ENCODE assay signal across 30 mouse cellular contexts in genomic region chr17:12921073-12921472, GRCm38 (mm10). TPM values are rescaled to one million over a fixed set of nuclear protein-coding genes. Genes with fewer than 3 reads are reported as not detected.
DNase-seq lines count a peak whose midpoint lies in the region; ATAC-seq and TF ChIP-seq lines count a peak whose summit lies in the region.
"Had no signal": no experiment of that assay in that cellular context is flagged by ENCODE, and none has a peak within 500 bp of the region (broad histone marks: within the 10 kb centered on the region; RNA-seq: fewer than 3 reads in every experiment).

No protein-coding gene starts in this region.

- no peak; a peak in 1 of 4 replicates for TF ChIP-seq EP300 in MEL (IDR thresholded peaks at IDR 0.05; ENCODE audit: low read depth in 1 of 2, low read length in 2 of 2)
- no peak for TF ChIP-seq EP300 in heart, adult 2 months (IDR thresholded peaks at IDR 0.05; ENCODE audit: insufficient read depth, low read depth, low read length)

- H3K4me3 ChIP-seq in spleen, adult 2 months (ENCODE audit: extremely low read depth, insufficient read depth, insufficient read length) = no peak overlapping the region
- H3K4me3 ChIP-seq in MEL (ENCODE audit: control insufficient read depth in 1 of 2, insufficient read depth in 1 of 2, low read depth in 2 of 2, low read length in 2 of 2) = no peak overlapping the region
- no peak overlapping the region for H3K4me3 ChIP-seq in heart, adult 2 months
- H3K4me3 ChIP-seq: embryonic facial prominence, embryonic 10.5 days; embryonic facial prominence, embryonic 15.5 days; forebrain, embryonic 12.5 days; hindbrain, embryonic 13.5 days; midbrain, embryonic 10.5 days; neural tube, embryonic 13.5 days had no signal

- no peaks in the 10 kb centered on the region; the same call in 1 of the 2 replicates for H3K4me1 ChIP-seq in spleen, adult 2 months (ENCODE audit: control insufficient read depth, insufficient read depth, insufficient read length)
- peaks cover 0 to 3% of the 10 kb centered on the region in 2 experiments; a peak in 2 of 4 replicates for H3K4me1 ChIP-seq in MEL (ENCODE audit: control insufficient read depth in 1 of 2, insufficient read depth in 2 of 2, low read length in 2 of 2)
- H3K4me1 ChIP-seq in heart, adult 2 months (ENCODE audit: control insufficient read depth, insufficient read depth, low read length) = no peaks in the 10 kb centered on the region

- no peak for TF ChIP-seq CTCF in spleen, adult 2 months (IDR thresholded peaks at IDR 0.05; ENCODE audit: extremely low read depth, insufficient read depth, insufficient read length, insufficient replicate concordance)
- no peak for TF ChIP-seq CTCF in MEL (IDR thresholded peaks at IDR 0.05 in 2 of 3, conservative IDR thresholded peaks at IDR 0.05 in 1 of 3; ENCODE audit: control insufficient read depth in 1 of 3, insufficient read depth in 1 of 3, low read depth in 2 of 3, low read length in 3 of 3, poor library complexity in 1 of 3, severe bottlenecking in 1 of 3)
- no peak for TF ChIP-seq CTCF in heart, adult 2 months (IDR thresholded peaks at IDR 0.05)

- TF ChIP-seq RAD21 in MEL (IDR thresholded peaks at IDR 0.05; ENCODE audit: low read depth, low read length) = no peak

- DNase-seq in spleen, adult 2 months (ENCODE audit: low read depth in 1 of 2, low spot score in 2 of 2) = peak; percentile 17 to 41
- no peak for DNase-seq in spleen, postnatal 10 days (ENCODE audit: low spot score in 2 of 2)
- DNase-seq in MEL (ENCODE audit: low read depth, low spot score) = peak; percentile 58
- no peak for DNase-seq in adrenal gland, adult 18-20 months (ENCODE audit: low spot score in 2 of 2)
- DNase-seq in layer of hippocampus, postnatal 25 days (ENCODE audit: extremely low spot score in 1 of 2, low spot score in 1 of 2) = no peak
- DNase-seq in heart, adult 2 months = no peak
- DNase-seq: adrenal gland, postnatal 14 days; cerebellum, adult 18-20 months; cerebellum, postnatal 10 days; forebrain, postnatal 0 days; gastrocnemius, postnatal 10 days; heart, adult 11 months; heart, postnatal 36 days; kidney, adult 9 months; kidney, postnatal 10 days; liver; lung, postnatal 4 days; right cerebral cortex, postnatal 14 days; thymus, postnatal 4 days had no signal

- WGBS in spleen, adult 2 months = 49% methylated on average over 1 of the region's 1 CpGs
- 86% methylated on average over 1 of the region's 1 CpGs for WGBS in heart, adult 2 months

- no peaks in the 10 kb centered on the region for H3K27me3 ChIP-seq in spleen, adult 2 months (ENCODE audit: control insufficient read depth, insufficient read depth, low read length)
- H3K27me3 ChIP-seq in MEL (ENCODE audit: control insufficient read depth in 1 of 2, insufficient read depth in 2 of 2, low read length in 2 of 2) = no peaks in the 10 kb centered on the region
- no peaks in the 10 kb centered on the region for H3K27me3 ChIP-seq in heart, adult 2 months (ENCODE audit: control insufficient read depth, insufficient read depth, low read length)
- H3K27me3 ChIP-seq: embryonic facial prominence, embryonic 15.5 days; forebrain, embryonic 12.5 days; hindbrain, embryonic 13.5 days; neural tube, embryonic 13.5 days; Patski had no signal

- no peaks in the 10 kb centered on the region for H3K9me3 ChIP-seq in MEL (replicated peaks; ENCODE audit: insufficient read depth, low read length)
- H3K9me3 ChIP-seq: embryonic facial prominence, embryonic 10.5 days; embryonic facial prominence, embryonic 15.5 days; forebrain, embryonic 12.5 days; G1E; hindbrain, embryonic 13.5 days; midbrain, embryonic 10.5 days; neural tube, embryonic 13.5 days had no signal

- no peak overlapping the region for H3K9ac ChIP-seq in MEL (ENCODE audit: control insufficient read depth, low read depth, low read length, poor library complexity, severe bottlenecking)
- H3K9ac ChIP-seq in heart, adult 2 months (ENCODE audit: low read depth, low read length) = no peak overlapping the region
- H3K9ac ChIP-seq: embryonic facial prominence, embryonic 15.5 days; forebrain, embryonic 12.5 days; forebrain, postnatal 0 days; hindbrain, embryonic 13.5 days; neural tube, embryonic 13.5 days had no signal

- H3K27ac ChIP-seq in spleen, adult 2 months (ENCODE audit: insufficient read depth, low read length) = no peak overlapping the region
- no peak overlapping the region for H3K27ac ChIP-seq in MEL (ENCODE audit: control insufficient read depth, low read depth, low read length)
- H3K27ac ChIP-seq in heart, adult 2 months = no peak overlapping the region
- H3K27ac ChIP-seq: embryonic facial prominence, embryonic 10.5 days; embryonic facial prominence, embryonic 15.5 days; forebrain, embryonic 12.5 days; hindbrain, embryonic 13.5 days; midbrain, embryonic 10.5 days; neural tube, embryonic 13.5 days had no signal

- H3K79me2 ChIP-seq in MEL (ENCODE audit: control insufficient read depth, insufficient read depth, low read length, poor library complexity) = peaks cover 23% of the 10 kb centered on the region
- H3K79me2 ChIP-seq in heart, adult 2 months (replicated peaks; ENCODE audit: control insufficient read depth, insufficient read depth, low read length) = no peaks in the 10 kb centered on the region

- peaks cover 38% of the 10 kb centered on the region for H3K36me3 ChIP-seq in spleen, adult 2 months (ENCODE audit: control insufficient read depth, insufficient read depth, low read length)
- H3K36me3 ChIP-seq in MEL (ENCODE audit: control insufficient read depth in 1 of 2, insufficient read depth in 2 of 2, low read length in 2 of 2) = peaks cover 28 to 58% of the 10 kb centered on the region in 2 experiments
- H3K36me3 ChIP-seq in heart, adult 2 months (ENCODE audit: control insufficient read depth, insufficient read depth, low read length) = peaks cover 18% of the 10 kb centered on the region

- TF ChIP-seq POLR2A in spleen, adult 2 months (IDR thresholded peaks at IDR 0.05; ENCODE audit: low read depth, low read length) = no peak
- TF ChIP-seq POLR2A in MEL (IDR thresholded peaks at IDR 0.05; ENCODE audit: control insufficient read depth in 1 of 2, insufficient read depth in 1 of 2, low read depth in 1 of 2, low read length in 2 of 2, poor library complexity in 1 of 2) = no peak
- no peak for TF ChIP-seq POLR2A in heart, adult 2 months (IDR thresholded peaks at IDR 0.05; ENCODE audit: insufficient read depth, low read depth, low read length)

- ATAC-seq in megakaryocyte progenitor cell, adult 5-6 weeks (replicated peaks; ENCODE audit: poor library complexity) = peak; percentile 28; the same call in 1 of the 2 replicates
- ATAC-seq: forebrain, postnatal 0 days; intestine, postnatal 0 days; Patski had no signal

- intact Hi-C loops in heart, adult 2 months (cut with DNase I) = no loop called here

RNA-seq across cellular contexts. Expression of gene Mrpl18, which starts 4.9 kb away (rescaled TPM):
- 19.9 and 22.3 TPM in 2 replicates for polyA plus RNA-seq in spleen, adult 2 months (2012; rRNA removed)
- total RNA-seq in MEL (2012; rRNA removed) = 238 and 257 TPM in 2 replicates
- 100 to 1,000 TPM in 1 of 2 experiments, not detected in 1; 202 TPM for polyA plus RNA-seq in MEL (2012; ENCODE audit: insufficient read depth in 1 of 2, insufficient read length in 2 of 2, low read depth in 1 of 2, low replicate concordance in 2 of 2, missing spikeins in 1 of 2)
- total RNA-seq in megakaryocyte progenitor cell, adult 5-6 weeks (2015) = 168 and 184 TPM in 2 replicates
- 213 TPM in 2 replicates for total RNA-seq in megakaryocyte progenitor cell, adult 5-6 weeks (2017)
- total RNA-seq in adrenal gland, adult 18-20 months (2021) = 10 to 100 TPM; 69.9 to 72.7 TPM
- 10 to 100 TPM; 58.6 to 66.1 TPM for total RNA-seq in layer of hippocampus, postnatal 25 days (2021)
- 100 to 1,000 TPM; 151 to 160 TPM for total RNA-seq in heart, adult 2 months (2021)
- polyA plus RNA-seq in heart, adult 2 months (2012; rRNA removed) = 65.1 and 78.1 TPM in 2 replicates

RNA-seq across cellular contexts. Expression of gene Tcp1, which starts 5.6 kb away (rescaled TPM):
- polyA plus RNA-seq in spleen, adult 2 months (2012; rRNA removed) = 29.9 and 32.9 TPM in 2 replicates
- 570 and 598 TPM in 2 replicates for total RNA-seq in MEL (2012; rRNA removed)
- 1,000 to 10,000 TPM in 1 of 2 experiments, 100 to 1,000 TPM in 1; 485 to 1,425 TPM for polyA plus RNA-seq in MEL (2012; ENCODE audit: insufficient read depth in 1 of 2, insufficient read length in 2 of 2, low read depth in 1 of 2, low replicate concordance in 2 of 2, missing spikeins in 1 of 2)
- 568 and 575 TPM in 2 replicates for total RNA-seq in megakaryocyte progenitor cell, adult 5-6 weeks (2015)
- 901 and 1,100 TPM in 2 replicates for total RNA-seq in megakaryocyte progenitor cell, adult 5-6 weeks (2017)
- 100 to 1,000 TPM; 233 to 235 TPM for total RNA-seq in adrenal gland, adult 18-20 months (2021)
- 100 to 1,000 TPM; 188 to 223 TPM for total RNA-seq in layer of hippocampus, postnatal 25 days (2021)
- 100 to 1,000 TPM; 176 to 196 TPM for total RNA-seq in heart, adult 2 months (2021)
- polyA plus RNA-seq in heart, adult 2 months (2012; rRNA removed) = 68.6 and 134 TPM in 2 replicates

RNA-seq across cellular contexts. Expression of gene Pnldc1, which starts 11.0 kb away (rescaled TPM):
- polyA plus RNA-seq in spleen, adult 2 months (2012; rRNA removed) = 0.32 and 0.88 TPM in 2 replicates
- total RNA-seq in MEL (2012; rRNA removed) = 0.36 and 0.54 TPM in 2 replicates
- 1 to 10 TPM in 1 of 2 experiments, not detected in 1; 1.1 TPM for polyA plus RNA-seq in MEL (2012; ENCODE audit: insufficient read depth in 1 of 2, insufficient read length in 2 of 2, low read depth in 1 of 2, low replicate concordance in 2 of 2, missing spikeins in 1 of 2)
- total RNA-seq in megakaryocyte progenitor cell, adult 5-6 weeks (2015) = 1.3 and 1.4 TPM in 2 replicates
- total RNA-seq in megakaryocyte progenitor cell, adult 5-6 weeks (2017) = 3.5 TPM in 1 of 2 replicates, not detected in the other
- 1 to 10 TPM; 3.3 to 5.5 TPM for total RNA-seq in adrenal gland, adult 18-20 months (2021)
- total RNA-seq in layer of hippocampus, postnatal 25 days (2021) = 1 to 10 TPM; 2.3 to 2.5 TPM
- under 1 TPM; 0.42 to 0.93 TPM for total RNA-seq in heart, adult 2 months (2021)
- 1.6 and 1.9 TPM in 2 replicates for polyA plus RNA-seq in heart, adult 2 months (2012; rRNA removed)
- polyA plus RNA-seq: G1E had no signal

RNA-seq across cellular contexts. Expression of gene Acat3, which starts 19.3 kb away (rescaled TPM):
- 0.07 TPM in 1 of 2 replicates, not detected in the other for polyA plus RNA-seq in spleen, adult 2 months (2012; rRNA removed)
- total RNA-seq in MEL (2012; rRNA removed) = 13.6 and 14.6 TPM in 2 replicates
- 1 to 10 TPM in 1 of 2 experiments, not detected in 1; 1.0 TPM for polyA plus RNA-seq in MEL (2012; ENCODE audit: insufficient read depth in 1 of 2, insufficient read length in 2 of 2, low read depth in 1 of 2, low replicate concordance in 2 of 2, missing spikeins in 1 of 2)
- 0.07 TPM in 1 of 2 replicates, not detected in the other for total RNA-seq in megakaryocyte progenitor cell, adult 5-6 weeks (2015)
- 0.30 and 0.54 TPM in 2 replicates for total RNA-seq in megakaryocyte progenitor cell, adult 5-6 weeks (2017)
- 1 to 10 TPM in 1 of 2 experiments, under 1 TPM in 1; 0.86 to 1.4 TPM for total RNA-seq in adrenal gland, adult 18-20 months (2021)
- total RNA-seq in layer of hippocampus, postnatal 25 days (2021) = 1 to 10 TPM; 4.8 to 5.2 TPM
- not detected for total RNA-seq in heart, adult 2 months (2021)
- 0.32 and 0.33 TPM in 2 replicates for polyA plus RNA-seq in heart, adult 2 months (2012; rRNA removed)
- polyA plus RNA-seq: small intestine, adult 2 months had no signal

RNA-seq across cellular contexts. Expression of gene Acat2, which starts 39.5 kb away (rescaled TPM):
- 3.5 and 4.6 TPM in 2 replicates for polyA plus RNA-seq in spleen, adult 2 months (2012; rRNA removed)
- total RNA-seq in MEL (2012; rRNA removed) = 54.9 and 60.1 TPM in 2 replicates
- polyA plus RNA-seq in MEL (2012; ENCODE audit: insufficient read depth in 1 of 2, insufficient read length in 2 of 2, low read depth in 1 of 2, low replicate concordance in 2 of 2, missing spikeins in 1 of 2) = 10 to 100 TPM in 1 of 2 experiments, not detected in 1; 33.8 TPM
- total RNA-seq in megakaryocyte progenitor cell, adult 5-6 weeks (2015) = 16.4 and 18.1 TPM in 2 replicates
- total RNA-seq in megakaryocyte progenitor cell, adult 5-6 weeks (2017) = 14.7 and 16.7 TPM in 2 replicates
- 100 to 1,000 TPM in 1 of 2 experiments, 10 to 100 TPM in 1; 78.2 to 190 TPM for total RNA-seq in adrenal gland, adult 18-20 months (2021)
- total RNA-seq in layer of hippocampus, postnatal 25 days (2021) = 10 to 100 TPM; 53.6 to 56.1 TPM
- total RNA-seq in heart, adult 2 months (2021) = 1 to 10 TPM; 5.7 to 6.9 TPM
- polyA plus RNA-seq in heart, adult 2 months (2012; rRNA removed) = 6.5 and 6.6 TPM in 2 replicates

Comparison
In these comparisons a context has a peak if more than half of its experiments do, and no peak if none do; other contexts are left out.
1. DNase-seq: peak in spleen, adult 2 months (2 of 2) and MEL (single experiment); none in spleen, postnatal 10 days (0 of 2), adrenal gland, adult 18-20 months (0 of 2), layer of hippocampus, postnatal 25 days (0 of 2) and heart, adult 2 months (0 of 2).